Mouse (Mus musculus): ENCODE measurements around the gene Rad23b. TPM values are rescaled to one million over a fixed set of nuclear protein-coding genes. Genes with fewer than 3 reads are reported as not detected.

Rad23b gene
- polyA plus RNA-seq, 1 experiment, result 212 TPM

- DNase-seq, result no peak
- 61% methylated on average over 3 of the region's 3 CpGs for WGBS
- TF ChIP-seq CTCF (IDR thresholded peaks at IDR 0.05; ENCODE audit: insufficient read depth, low read length), result no peak
- no peak for TF ChIP-seq POLR2A (IDR thresholded peaks at IDR 0.05; ENCODE audit: borderline replicate concordance, extremely low read depth, low read depth, low read length)
- Histone ChIP-seq H3K4me1 (ENCODE audit: control insufficient read depth, insufficient read depth, low read length) (no peaks in the 10 kb centered on the region), H3K4me3 (replicated peaks; ENCODE audit: extremely low read depth, low read depth, low read length) (no peak overlapping the region)
Measured at GRCm38 (mm10) chr4:55415864-55416263, 66.0 kb downstream of the Rad23b start.

- DNase-seq, result no peak
- no peaks in the 10 kb centered on the region for H3K4me1 ChIP-seq (ENCODE audit: control insufficient read depth, insufficient read depth, low read length)
- no peak for TF ChIP-seq POLR2A (IDR thresholded peaks at IDR 0.05; ENCODE audit: borderline replicate concordance, extremely low read depth, low read depth, low read length)
- TF ChIP-seq CTCF (IDR thresholded peaks at IDR 0.05; ENCODE audit: insufficient read depth, low read length), result no peak
- 59% methylated on average over 4 of the region's 4 CpGs for WGBS
- H3K4me3 ChIP-seq (replicated peaks; ENCODE audit: extremely low read depth, low read depth, low read length), result no peak overlapping the region
Measured at GRCm38 (mm10) chr4:55426250-55426649, 76.4 kb downstream of the Rad23b start.

Other genes with a start within 250 kb of the Rad23b start
- gene Klf4, start 182.4 kb downstream of the Rad23b start, polyA plus RNA-seq (2012; rRNA removed), result 140 and 188 TPM in 2 replicates

All from lung, adult 2 months (tissue).